Mouse (Mus musculus) heart, postnatal 0 days (tissue): ENCODE data around the gene Gsc2. TPM values are rescaled to one million over a fixed set of nuclear protein-coding genes. Genes with fewer than 3 reads are reported as not detected.

Experiments used
- ATAC-seq: fragments of 200-750 bp; cut with Nextera tagmentation; 2 replicates; pipeline ENCODE4 v1.8.0; 2017; ENCODE audit warnings: low read depth, moderate number of reproducible peaks, moderate library complexity; ENCODE audit not compliant: insufficient read depth
- DNase-seq: peaks from one replicate; pipeline ENCODE4 v3.0.0-alpha.2; 2016; ENCODE audit warnings: low spot score
- H3K27ac ChIP-seq: fragments of 300-500 bp; sonication (generic); 2 replicates; pipeline ENCODE4 v1.5.1; 2014; ENCODE audit warnings: low read depth, mild to moderate bottlenecking
- H3K27me3 ChIP-seq: fragments of 300-500 bp; sonication (generic); 2 replicates; pipeline ENCODE4 v1.6.1; 2014; ENCODE audit warnings: low read length, mixed read lengths; ENCODE audit not compliant: control insufficient read depth, insufficient read depth
- H3K36me3 ChIP-seq: fragments of 300-500 bp; sonication (generic); replicated peaks from 2 replicates; pipeline ENCODE4 v1.6.1; 2014; ENCODE audit warnings: low read length, mixed read lengths; ENCODE audit not compliant: control insufficient read depth, insufficient read depth
- H3K4me1 ChIP-seq: fragments of 300-500 bp; sonication (generic); 2 replicates; pipeline ENCODE4 v1.6.1; 2014; ENCODE audit warnings: antibody characterized with exemption; ENCODE audit not compliant: control insufficient read depth, insufficient read depth
- H3K4me2 ChIP-seq: fragments of 300-500 bp; sonication (generic); 2 replicates; pipeline ENCODE4 v1.6.1; 2014; ENCODE audit warnings: low read depth, mild to moderate bottlenecking, low read length, moderate library complexity
- H3K4me3 ChIP-seq: fragments of 300-500 bp; sonication (generic); 2 replicates; pipeline ENCODE4 v1.5.1; 2014; ENCODE audit warnings: low read depth, low read length
- H3K9ac ChIP-seq: fragments of 300-500 bp; sonication (generic); replicated peaks from 2 replicates; pipeline ENCODE4 v1.6.1; 2014; ENCODE audit warnings: low read depth, low read length, mixed read lengths
- H3K9me3 ChIP-seq: fragments of 300-500 bp; sonication (generic); replicated peaks from 2 replicates; pipeline ENCODE4 v1.6.1; 2016; ENCODE audit warnings: low read length; ENCODE audit not compliant: control insufficient read depth
- CTCF ChIP-seq: IDR thresholded peaks from 2 replicates; pipeline ENCODE4 v1.5.1; 2016; ENCODE audit warnings: antibody characterized with exemption, control low read depth, low read depth
- EP300 ChIP-seq: IDR thresholded peaks from 2 replicates; pipeline ENCODE4 v1.6.1; 2016; ENCODE audit warnings: antibody characterized with exemption, low read depth
- WGBS: fragments of 180-500 bp; shearing (Covaris S2); extraction: QIAGEN DNeasy Blood & Tissue Kit; methylation state at CpG from one replicate; pipeline ENCODE4 v1.1.7; 2014; 5-methylcytosine and 5-hydroxymethylcytosine counted together
- polyA plus RNA-seq: library from polyadenylated mRNA; unstranded; fragments of >200 nt; fragmentation: Nextera tagmentation; extraction: Ambion mirVana; gene quantifications from 2 replicates; pipeline ENCODE4 v1.2.1, GENCODE M21; 2015
- total RNA-seq: library from RNA; depleted of rRNA; stranded (reverse); fragments of >200 nt; gene quantifications from 2 replicates; pipeline ENCODE4 v1.2.3, GENCODE M21; 2014; ENCODE audit warnings: low replicate concordance

The Gsc2 gene
- total and polyA plus RNA-seq, 2 experiments from 2014 or later: not detected

DNA sequence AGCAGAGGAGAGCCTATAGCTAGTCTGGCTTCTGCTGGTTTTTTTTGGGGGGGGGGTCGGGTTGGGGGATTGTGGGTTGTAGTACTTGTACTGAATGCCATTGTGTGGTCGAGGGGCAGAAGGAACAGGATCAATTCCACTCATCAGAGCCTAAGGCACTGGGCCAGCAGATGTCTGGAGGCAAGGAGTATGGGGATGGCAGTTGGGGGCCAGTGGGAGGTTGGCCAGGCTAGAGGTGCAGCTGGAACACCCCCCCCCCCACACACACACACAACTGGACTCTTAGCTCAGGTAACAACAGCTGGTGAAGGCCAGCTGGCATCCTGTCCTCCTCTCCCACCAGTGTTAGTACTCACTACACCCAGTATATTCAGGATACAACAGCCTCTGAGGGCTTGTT is 14.4 kb upstream of the Gsc2 start:
- H3K4me3 ChIP-seq: no peak overlapping the region
- DNase-seq: no peak
- no peak for ATAC-seq
- H3K9ac ChIP-seq: no peak overlapping the region
- 0 out of 2 replicates have a peak, but pooled peaks cover 3% of the 10 kb centered on the region for H3K36me3 ChIP-seq
- no peak overlapping the region; the same call in 1 of the 2 replicates for H3K4me2 ChIP-seq
- H3K4me1 ChIP-seq: no peaks in the 10 kb centered on the region
- 17% methylated on average over 2 of the region's 2 CpGs for WGBS
- no peak for TF ChIP-seq CTCF
- TF ChIP-seq EP300: no peak
- no peaks in the 10 kb centered on the region for H3K9me3 ChIP-seq
- no peaks in the 10 kb centered on the region for H3K27me3 ChIP-seq
- no peak overlapping the region for H3K27ac ChIP-seq

DNA sequence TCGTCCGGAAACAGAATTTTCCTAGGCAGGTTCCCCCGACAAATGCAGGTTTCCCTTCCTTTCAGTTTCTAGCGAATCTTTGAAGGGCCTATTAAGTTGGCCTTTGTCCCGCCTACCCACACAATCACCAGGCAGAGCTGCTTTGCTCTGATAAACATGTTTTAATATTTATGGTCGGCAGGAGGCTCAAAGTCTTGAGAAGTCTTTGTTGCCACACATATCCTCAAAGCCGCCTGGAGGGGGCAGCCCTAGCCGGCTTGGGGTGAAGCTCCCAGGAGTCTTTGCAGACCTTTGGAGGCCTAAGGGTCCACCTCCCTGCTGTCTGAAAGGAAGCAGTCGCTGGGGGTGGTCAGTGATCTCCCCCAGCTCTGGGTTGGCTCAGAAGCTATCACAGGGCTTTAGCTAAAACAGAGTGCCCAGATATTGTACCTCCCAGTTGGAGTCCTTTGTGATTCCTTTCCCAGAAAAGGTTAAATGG is 13.8 kb upstream of the Gsc2 start:
- ATAC-seq (peak; percentile 62), DNase-seq (peak; percentile 74)
- no peaks in the 10 kb centered on the region for H3K9me3 ChIP-seq
- no peaks in the 10 kb centered on the region for H3K27me3 ChIP-seq
- peak overlapping the region; percentile 98 for H3K4me2 ChIP-seq
- H3K4me3 ChIP-seq: peak overlapping the region; percentile 87
- no peak for TF ChIP-seq EP300
- TF ChIP-seq CTCF: peak; percentile 61
- H3K9ac ChIP-seq: peak overlapping the region; percentile 85
- H3K36me3 ChIP-seq: 0 out of 2 replicates have a peak, but pooled peaks cover 3% of the 10 kb centered on the region
- H3K27ac ChIP-seq: peak overlapping the region; percentile 76
- under 1% methylated on average over 9 of the region's 9 CpGs for WGBS
- no peaks in the 10 kb centered on the region for H3K4me1 ChIP-seq

DNA sequence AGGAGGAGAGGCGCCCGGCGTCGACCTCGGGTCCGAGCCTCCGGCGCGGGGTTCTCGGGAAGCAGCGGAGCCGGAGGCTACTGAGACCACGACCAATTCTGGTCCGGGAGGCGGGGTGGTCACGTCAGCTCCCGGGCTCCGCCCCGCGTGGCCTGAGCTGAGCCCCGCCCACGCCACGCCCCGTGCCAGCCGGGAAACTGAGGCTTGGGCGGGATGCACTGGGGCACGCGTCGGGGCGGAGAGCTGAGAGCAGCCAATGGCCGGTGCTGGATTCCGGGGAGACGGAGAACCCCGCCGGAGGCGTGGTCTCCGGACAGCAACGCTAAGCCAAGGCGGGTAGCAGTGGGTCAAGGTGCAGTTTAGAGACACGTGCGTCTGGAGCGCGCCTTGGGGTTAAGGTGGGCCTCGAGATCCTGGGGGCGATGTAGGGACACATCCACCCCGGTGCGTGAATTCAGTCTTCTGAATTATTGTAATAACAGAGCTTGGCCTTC is 13.3 kb upstream of the Gsc2 start, which contains the start of gene Slc25a1:
Slc25a1 (minus strand) TSS at position 133 of the 494 bp plus-strand sequence.
- Histone ChIP-seq H3K4me2 (peak within 1 kb of the TSS; percentile 98), H3K27me3 (no peaks in the 10 kb centered on the region), H3K36me3 (0 out of 2 replicates have a peak, but pooled peaks cover 3% of the 10 kb centered on the region), H3K4me3 (peak within 1 kb of the TSS; percentile 87), H3K9me3 (no peaks in the 10 kb centered on the region), H3K9ac (peak within 1 kb of the TSS; percentile 85), H3K4me1 (no peaks in the 10 kb centered on the region), H3K27ac (peak within 1 kb of the TSS; percentile 76)
- WGBS: under 1% methylated on average over 47 of the region's 47 CpGs
- ATAC-seq (peak; percentile 55), DNase-seq (peak; percentile 20)
- TF ChIP-seq CTCF: no peak

DNA sequence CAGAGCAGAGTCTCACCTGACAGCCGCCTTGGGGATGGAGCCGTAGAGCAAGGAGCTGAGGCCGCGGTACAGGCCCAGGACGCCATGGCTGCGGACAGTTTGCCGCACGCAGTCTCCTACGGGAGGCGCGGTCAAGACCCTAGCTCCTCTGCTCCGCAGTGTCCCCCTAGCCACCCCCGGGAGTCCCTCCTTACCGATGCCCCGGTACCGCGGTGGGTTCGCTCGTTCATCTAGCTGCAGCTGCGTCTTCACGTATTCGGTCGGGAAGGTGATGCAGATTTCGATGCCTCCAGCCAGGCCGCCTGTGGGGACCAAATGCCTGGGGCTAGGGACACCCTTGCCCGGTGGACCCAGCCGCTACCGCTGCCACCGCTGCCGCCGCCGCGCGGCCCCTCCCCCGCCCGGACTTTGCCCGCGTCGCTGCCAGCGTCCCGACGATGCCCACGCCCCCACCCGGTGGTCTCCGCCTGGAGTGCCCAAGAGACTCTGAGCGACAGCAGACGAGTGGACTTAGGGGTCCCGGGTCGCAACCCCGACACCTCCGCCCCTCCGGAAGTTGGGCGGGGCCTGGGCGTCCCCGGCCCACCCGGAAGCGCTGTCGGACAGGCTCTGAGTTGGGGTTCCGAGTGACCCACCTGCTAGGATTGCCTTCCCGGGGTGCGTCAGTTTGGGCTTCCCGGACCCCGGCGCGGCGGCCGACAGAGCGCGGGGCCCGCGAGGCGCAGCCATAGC is 12.7 kb upstream of the Gsc2 start:
- H3K9ac ChIP-seq: peak overlapping the region; percentile 85
- ATAC-seq: peak; percentile 13
- TF ChIP-seq CTCF (no peak), EP300 (no peak)

DNA sequence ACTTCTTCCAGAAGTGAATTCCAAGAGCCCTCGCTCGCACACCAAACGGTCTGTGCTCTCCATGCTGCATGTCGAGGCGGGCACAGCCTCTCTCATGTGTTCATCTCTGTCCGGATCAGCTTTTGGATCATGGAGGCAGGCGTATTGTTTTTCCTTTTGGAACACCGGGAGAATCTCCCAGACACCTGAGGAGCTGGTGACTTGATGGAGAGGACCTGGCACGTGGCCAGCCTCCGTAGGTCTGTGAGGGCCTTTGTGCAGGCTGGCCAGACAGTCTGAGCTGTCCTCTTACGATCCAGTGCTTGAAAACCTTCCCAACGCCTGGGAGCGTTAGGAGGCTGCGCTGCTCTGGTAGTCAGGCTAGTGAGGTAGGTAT is 7.3 kb upstream of the Gsc2 start:
- Histone ChIP-seq H3K4me3 (peak overlapping the region; percentile 66), H3K9ac (peak overlapping the region; percentile 82), H3K36me3 (0 out of 2 replicates have a peak, but pooled peaks cover 3% of the 10 kb centered on the region), H3K4me1 (peaks cover 13% of the 10 kb centered on the region; the same call in 1 of the 2 replicates), H3K27me3 (peaks cover 12% of the 10 kb centered on the region), H3K4me2 (peak overlapping the region; percentile 97), H3K9me3 (no peaks in the 10 kb centered on the region), H3K27ac (peak overlapping the region; percentile 82)
- DNase-seq (peak; percentile 21), ATAC-seq (no peak; the same call in 1 of the 2 replicates)
- TF ChIP-seq CTCF: no peak
- TF ChIP-seq EP300: no peak; the same call in 1 of the 2 replicates
- under 1% methylated on average over 14 of the region's 14 CpGs for WGBS

More for the DNA sequence above, 12.7 kb upstream of the Gsc2 start:
- WGBS: 1% methylated on average over 60 of the region's 72 CpGs
- 0 out of 2 replicates have a peak, but pooled peaks cover 3% of the 10 kb centered on the region for H3K36me3 ChIP-seq
- no peaks in the 10 kb centered on the region for H3K9me3 ChIP-seq
- peak overlapping the region; percentile 76 for H3K27ac ChIP-seq
- peaks cover 4% of the 10 kb centered on the region; the same call in 1 of the 2 replicates for H3K4me1 ChIP-seq
- DNase-seq: peak; percentile 10
- no peaks in the 10 kb centered on the region for H3K27me3 ChIP-seq
- peak overlapping the region; percentile 87 for H3K4me3 ChIP-seq
- peak overlapping the region; percentile 98 for H3K4me2 ChIP-seq
